Mouse (Mus musculus): Measurements from ENCODE around the gene Cdc42bpg. TPM values are rescaled to one million over a fixed set of nuclear protein-coding genes. Genes with fewer than 3 reads are reported as not detected.
A peak's percentile ranks its signal among the peaks of the same experiment; 100 is the strongest.

Gene Cdc42bpg
- polyA plus RNA-seq, 1 experiment, result 0.69 TPM

- peak overlapping the region; percentile 79 for H3K4me3 ChIP-seq (replicated peaks)
- peaks cover 33% of the 10 kb centered on the region for H3K4me1 ChIP-seq (ENCODE audit: control insufficient read depth)
- no peaks in the 10 kb centered on the region for H3K9me3 ChIP-seq (ENCODE audit: control insufficient read depth, low read length)
- H3K36me3 ChIP-seq (ENCODE audit: control insufficient read depth), result peaks cover 74% of the 10 kb centered on the region
- no peak for TF ChIP-seq GATA1 (IDR thresholded peaks at IDR 0.05; ENCODE audit: low read length)
- no peak for TF ChIP-seq TAL1 (IDR thresholded peaks at IDR 0.05; ENCODE audit: low read length)
- H3K27me3 ChIP-seq (ENCODE audit: control insufficient read depth), result no peaks in the 10 kb centered on the region
Observed at GRCm38 (mm10) chr19:6364842-6365241, 58.6 kb downstream of the Cdc42bpg start.

DNA sequence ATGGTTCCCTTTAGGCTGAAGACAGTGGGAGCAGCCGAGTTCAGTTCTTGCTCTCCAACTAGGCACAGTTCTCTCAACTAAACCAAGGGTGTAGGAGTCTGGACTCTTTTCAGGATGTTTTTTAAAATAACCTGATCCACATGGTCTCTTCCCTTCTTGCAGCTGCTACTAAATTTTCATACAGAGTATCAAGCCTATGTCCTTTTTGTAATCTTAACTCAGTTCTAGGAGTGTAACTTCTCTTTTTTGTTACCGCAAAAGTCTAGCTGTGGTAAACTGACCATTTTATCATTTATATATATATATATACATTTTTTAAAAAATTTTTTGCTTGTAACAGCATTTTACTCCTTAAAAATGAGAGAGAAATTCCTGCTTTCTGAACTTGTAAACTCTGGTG is 63.9 kb downstream of the Cdc42bpg start:
- Histone ChIP-seq H3K9me3 (ENCODE audit: control insufficient read depth, low read length) (no peaks in the 10 kb centered on the region), H3K4me1 (ENCODE audit: control insufficient read depth) (peaks cover 24% of the 10 kb centered on the region), H3K4me3 (replicated peaks) (no peak overlapping the region), H3K27me3 (ENCODE audit: control insufficient read depth) (no peaks in the 10 kb centered on the region), H3K36me3 (ENCODE audit: control insufficient read depth) (peaks cover 100% of the 10 kb centered on the region)
- TF ChIP-seq GATA1 (IDR thresholded peaks at IDR 0.05; ENCODE audit: low read length) (no peak), TAL1 (IDR thresholded peaks at IDR 0.05; ENCODE audit: low read length) (no peak)

- TF ChIP-seq GATA1 (IDR thresholded peaks at IDR 0.05; ENCODE audit: low read length) (no peak), TAL1 (IDR thresholded peaks at IDR 0.05; ENCODE audit: low read length) (no peak)
- H3K27me3 ChIP-seq (ENCODE audit: control insufficient read depth), result no peaks in the 10 kb centered on the region
- H3K4me1 ChIP-seq (ENCODE audit: control insufficient read depth), result peaks cover 7% of the 10 kb centered on the region
Observed at GRCm38 (mm10) chr19:6372433-6372832, 66.2 kb downstream of the Cdc42bpg start.

GRCm38 (mm10) chr19:6373539-6374400 is 67.5 kb downstream of the Cdc42bpg start:
- TF ChIP-seq GATA1 (IDR thresholded peaks at IDR 0.05; ENCODE audit: low read length) (no peak), TAL1 (IDR thresholded peaks at IDR 0.05; ENCODE audit: low read length) (no peak)
- H3K9me3 ChIP-seq (ENCODE audit: control insufficient read depth, low read length), result no peaks in the 10 kb centered on the region
- peaks cover 6% of the 10 kb centered on the region for H3K4me1 ChIP-seq (ENCODE audit: control insufficient read depth)
- no peaks in the 10 kb centered on the region for H3K27me3 ChIP-seq (ENCODE audit: control insufficient read depth)
- H3K4me3 ChIP-seq (replicated peaks), result no peak overlapping the region
- H3K36me3 ChIP-seq (ENCODE audit: control insufficient read depth), result peaks cover 100% of the 10 kb centered on the region

More at GRCm38 (mm10) chr19:6372433-6372832, 66.2 kb downstream of the Cdc42bpg start:
- no peak overlapping the region for H3K4me3 ChIP-seq (replicated peaks)
- no peaks in the 10 kb centered on the region for H3K9me3 ChIP-seq (ENCODE audit: control insufficient read depth, low read length)
- peaks cover 100% of the 10 kb centered on the region for H3K36me3 ChIP-seq (ENCODE audit: control insufficient read depth)

- no peaks in the 10 kb centered on the region for H3K27me3 ChIP-seq (ENCODE audit: control insufficient read depth)
- no peak overlapping the region for H3K4me3 ChIP-seq (replicated peaks)
- peaks cover 100% of the 10 kb centered on the region for H3K36me3 ChIP-seq (ENCODE audit: control insufficient read depth)
- no peak for TF ChIP-seq GATA1 (IDR thresholded peaks at IDR 0.05; ENCODE audit: low read length)
- TF ChIP-seq TAL1 (IDR thresholded peaks at IDR 0.05; ENCODE audit: low read length), result no peak
- peaks cover 6% of the 10 kb centered on the region for H3K4me1 ChIP-seq (ENCODE audit: control insufficient read depth)
- H3K9me3 ChIP-seq (ENCODE audit: control insufficient read depth, low read length), result no peaks in the 10 kb centered on the region
Observed at GRCm38 (mm10) chr19:6374571-6374970, 68.3 kb downstream of the Cdc42bpg start.

Other genes with a start within 250 kb of the Cdc42bpg start
- gene Mrpl49, start 248.7 kb upstream of the Cdc42bpg start, polyA plus RNA-seq (2012), result 4.9 and 6.3 TPM in 2 replicates
- 521 and 530 TPM in 2 replicates for gene Fau, start 248.6 kb upstream of the Cdc42bpg start, polyA plus RNA-seq (2012)
- 8.6 and 9.3 TPM in 2 replicates for gene Znhit2, start 245.3 kb upstream of the Cdc42bpg start, polyA plus RNA-seq (2012)
- gene Tm7sf2, start 238.1 kb upstream of the Cdc42bpg start, polyA plus RNA-seq (2012), result 0.31 and 1.4 TPM in 2 replicates
- 3.9 and 4.9 TPM in 2 replicates for gene Vps51, start 229.2 kb upstream of the Cdc42bpg start, polyA plus RNA-seq (2012)
- not detected in 2 replicates for gene Tmem262, start 226.4 kb upstream of the Cdc42bpg start, polyA plus RNA-seq (2012)
- gene Gm28374, start 224.2 kb upstream of the Cdc42bpg start, polyA plus RNA-seq (2012), result 0.06 TPM in 1 of 2 replicates, not detected in the other
- gene Zfpl1, start 221.5 kb upstream of the Cdc42bpg start, polyA plus RNA-seq (2012), result 5.1 and 6.9 TPM in 2 replicates
- gene Cdca5, start 221.5 kb upstream of the Cdc42bpg start, polyA plus RNA-seq (2012), result 2.2 and 2.3 TPM in 2 replicates
- gene AC131692.1, start 212.0 kb upstream of the Cdc42bpg start, polyA plus RNA-seq (2012), result 1.3 and 1.4 TPM in 2 replicates
- 0.26 and 0.35 TPM in 2 replicates for gene Naaladl1, start 200.7 kb upstream of the Cdc42bpg start, polyA plus RNA-seq (2012)
- 7.2 TPM in 2 replicates for gene Sac3d1, start 187.8 kb upstream of the Cdc42bpg start, polyA plus RNA-seq (2012)
- 87.4 and 91.3 TPM in 2 replicates for gene Snx15, start 178.2 kb upstream of the Cdc42bpg start, polyA plus RNA-seq (2012)
- gene Batf2, start 165.5 kb upstream of the Cdc42bpg start, polyA plus RNA-seq (2012), result 0.03 TPM in 1 of 2 replicates, not detected in the other
- 9.5 and 10.8 TPM in 2 replicates for gene Arl2, start 164.9 kb upstream of the Cdc42bpg start, polyA plus RNA-seq (2012)
- gene Majin, start 122.1 kb upstream of the Cdc42bpg start, polyA plus RNA-seq (2012), result not detected in 2 replicates
- gene Gpha2, start 80.1 kb upstream of the Cdc42bpg start, polyA plus RNA-seq (2012), result not detected in 2 replicates
- 2.8 and 3.0 TPM in 2 replicates for gene Ppp2r5b, start 70.6 kb upstream of the Cdc42bpg start, polyA plus RNA-seq (2012)
- gene Atg2a, start 64.8 kb upstream of the Cdc42bpg start, polyA plus RNA-seq (2012), result 5.6 and 6.0 TPM in 2 replicates
- 31.6 and 32.9 TPM in 2 replicates for gene Ehd1, start 29.7 kb upstream of the Cdc42bpg start, polyA plus RNA-seq (2012)
- 6.4 and 8.3 TPM in 2 replicates for gene Men1, start 28.5 kb downstream of the Cdc42bpg start, polyA plus RNA-seq (2012)
- 1.2 and 2.1 TPM in 2 replicates for gene Map4k2, start 34.7 kb downstream of the Cdc42bpg start, polyA plus RNA-seq (2012)
- gene Sf1, start 57.2 kb downstream of the Cdc42bpg start, polyA plus RNA-seq (2012), result 134 and 140 TPM in 2 replicates
- 0.08 and 0.14 TPM in 2 replicates for gene Pygm, start 77.9 kb downstream of the Cdc42bpg start, polyA plus RNA-seq (2012)
- gene Rasgrp2, start 92.9 kb downstream of the Cdc42bpg start, polyA plus RNA-seq (2012), result 0.71 and 0.73 TPM in 2 replicates
- 0.03 TPM in 1 of 2 replicates, not detected in the other for gene Nrxn2, start 112.3 kb downstream of the Cdc42bpg start, polyA plus RNA-seq (2012)
- gene Slc22a12, start 236.6 kb downstream of the Cdc42bpg start, polyA plus RNA-seq (2012), result not detected in 2 replicates

Measured in erythroblast, embryonic 14.5 days (primary cell).